Mouse (Mus musculus) erythroblast, embryonic 14.5 days (primary cell): Measurements from ENCODE around the gene Cbfa2t2.

Experiments used
- GATA1 ChIP-seq: IDR thresholded peaks from 2 replicates; pipeline ENCODE4 v1.6.1; 2012; ENCODE audit warnings: low read length, inconsistent platforms, mixed read lengths
- TAL1 ChIP-seq: IDR thresholded peaks from 3 replicates; pipeline ENCODE4 v1.6.1; 2012; ENCODE audit warnings: low read length, inconsistent platforms, mixed read lengths

DNA sequence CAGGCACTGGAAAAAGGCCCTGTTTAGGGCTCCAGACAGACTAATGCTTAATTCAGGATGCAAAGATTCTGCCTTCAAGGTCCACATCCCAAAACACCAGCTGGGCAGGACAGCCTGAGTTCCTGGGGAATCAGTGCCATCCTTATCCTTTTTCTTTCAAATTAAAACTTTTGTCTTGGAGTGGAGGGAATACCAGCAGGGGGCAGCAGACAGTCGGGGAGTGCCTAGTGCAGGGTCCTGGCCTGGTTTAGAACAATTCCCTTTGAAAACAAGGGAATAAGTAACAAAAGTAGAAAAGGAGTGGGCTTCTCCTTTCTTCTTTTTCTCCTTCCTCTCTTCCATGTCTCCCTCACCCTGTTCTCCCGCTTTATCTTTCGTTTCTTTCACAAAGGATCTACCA is 19.2 kb upstream of the Cbfa2t2 start:
- TF ChIP-seq TAL1 (no peak), GATA1 (no peak)
